Mouse (Mus musculus): ENCODE measurements around the gene Pnpla7. TPM values are rescaled to one million over a fixed set of nuclear protein-coding genes. Genes with fewer than 3 reads are reported as not detected.

The Pnpla7 gene
- polyA plus RNA-seq (2012; fragmentation: generic; extraction: Trizol) = 3.8 TPM
- long read RNA-seq, experiment 1, partial matches to known transcripts = 1 of 1 reads
- long read RNA-seq, experiment 1, other reads (novel, unspliced or antisense) = 0 of 1 reads
- long read RNA-seq, experiment 2, full-length matches to known transcripts = 10 of 20 reads
- long read RNA-seq, experiment 2, partial matches to known transcripts = 1 of 20 reads
- long read RNA-seq, experiment 2, other reads (novel, unspliced or antisense) = 9 of 20 reads

GRCm38 (mm10) chr2:24975704-24976297 is at the start of gene Pnpla7:
TSS of gene Pnpla7 (plus strand) at chr2:24976033.
- H3K79me2 ChIP-seq (ENCODE audit: control insufficient read depth, insufficient read depth) = peaks cover 17% of the 10 kb centered on the region
- TF ChIP-seq MYOD1 (IDR thresholded peaks at IDR 0.05; ENCODE audit: control insufficient read depth, insufficient read length, low read depth) (no peak), USF1 (IDR thresholded peaks at IDR 0.05; ENCODE audit: low read depth) (peak; percentile 88), MAX (IDR thresholded peaks at IDR 0.05) (peak; percentile 78)
- H3K36me3 ChIP-seq (ENCODE audit: control insufficient read depth, insufficient read depth) = peaks cover 24% of the 10 kb centered on the region

GRCm38 (mm10) chr2:24926345-24926964 is 49.4 kb upstream of the Pnpla7 start:
- no peak overlapping the region for H3ac ChIP-seq (ENCODE audit: control insufficient read depth, insufficient read length, low read depth)
- no peak overlapping the region for H3K4me3 ChIP-seq (ENCODE audit: insufficient read depth, poor library complexity, severe bottlenecking)
- H3K27me3 ChIP-seq (ENCODE audit: control insufficient read depth, insufficient read depth, insufficient read length) = no peaks in the 10 kb centered on the region

More at GRCm38 (mm10) chr2:24975704-24976297, at the start of gene Pnpla7:
- H3ac ChIP-seq (ENCODE audit: control insufficient read depth, insufficient read length, low read depth) = peak within 1 kb of the TSS; percentile 68
- peak within 1 kb of the TSS; percentile 87 for H3K4me3 ChIP-seq (ENCODE audit: insufficient read depth, poor library complexity, severe bottlenecking)
- H3K27me3 ChIP-seq (ENCODE audit: control insufficient read depth, insufficient read depth, insufficient read length) = no peaks in the 10 kb centered on the region
- H3K79me3 ChIP-seq (ENCODE audit: low read depth) = peaks cover 12% of the 10 kb centered on the region

GRCm38 (mm10) chr2:24926965-24927358 is 48.9 kb upstream of the Pnpla7 start:
- Histone ChIP-seq H3K79me3 (ENCODE audit: low read depth) (no peaks in the 10 kb centered on the region), H3K4me3 (ENCODE audit: insufficient read depth, poor library complexity, severe bottlenecking) (no peak overlapping the region), H3ac (ENCODE audit: control insufficient read depth, insufficient read length, low read depth) (no peak overlapping the region), H3K79me2 (ENCODE audit: control insufficient read depth, insufficient read depth) (no peaks in the 10 kb centered on the region), H3K27me3 (ENCODE audit: control insufficient read depth, insufficient read depth, insufficient read length) (no peaks in the 10 kb centered on the region), H3K36me3 (ENCODE audit: control insufficient read depth, insufficient read depth) (no peaks in the 10 kb centered on the region)
- TF ChIP-seq CEBPB (IDR thresholded peaks at IDR 0.05; ENCODE audit: low read depth) (no peak), USF1 (IDR thresholded peaks at IDR 0.05; ENCODE audit: low read depth) (no peak), CTCF (IDR thresholded peaks at IDR 0.05; ENCODE audit: control insufficient read depth, insufficient read depth, insufficient read length) (no peak), FOSL1 (IDR thresholded peaks at IDR 0.05; ENCODE audit: insufficient read depth, low read length, poor library complexity, severe bottlenecking) (no peak), MYOG (IDR thresholded peaks at IDR 0.05; ENCODE audit: control insufficient read depth, extremely low read depth, insufficient read length) (no peak), MYOD1 (IDR thresholded peaks at IDR 0.05; ENCODE audit: control insufficient read depth, insufficient read length, low read depth) (no peak), MAX (IDR thresholded peaks at IDR 0.05) (no peak)

More at GRCm38 (mm10) chr2:24926345-24926964, 49.4 kb upstream of the Pnpla7 start:
- no peaks in the 10 kb centered on the region for H3K79me2 ChIP-seq (ENCODE audit: control insufficient read depth, insufficient read depth)
- H3K36me3 ChIP-seq (ENCODE audit: control insufficient read depth, insufficient read depth) = no peaks in the 10 kb centered on the region
- TF ChIP-seq CTCF (IDR thresholded peaks at IDR 0.05; ENCODE audit: control insufficient read depth, insufficient read depth, insufficient read length) (no peak), FOSL1 (IDR thresholded peaks at IDR 0.05; ENCODE audit: insufficient read depth, low read length, poor library complexity, severe bottlenecking) (no peak), MAX (IDR thresholded peaks at IDR 0.05) (no peak), USF1 (IDR thresholded peaks at IDR 0.05; ENCODE audit: low read depth) (no peak), CEBPB (IDR thresholded peaks at IDR 0.05; ENCODE audit: low read depth) (no peak), MYOD1 (IDR thresholded peaks at IDR 0.05; ENCODE audit: control insufficient read depth, insufficient read length, low read depth) (no peak), MYOG (IDR thresholded peaks at IDR 0.05; ENCODE audit: control insufficient read depth, extremely low read depth, insufficient read length) (no peak)
- no peaks in the 10 kb centered on the region for H3K79me3 ChIP-seq (ENCODE audit: low read depth)

GRCm38 (mm10) chr2:24927810-24928479 is 47.9 kb upstream of the Pnpla7 start:
- Histone ChIP-seq H3K79me2 (ENCODE audit: control insufficient read depth, insufficient read depth) (no peaks in the 10 kb centered on the region), H3K27me3 (ENCODE audit: control insufficient read depth, insufficient read depth, insufficient read length) (no peaks in the 10 kb centered on the region), H3K4me3 (ENCODE audit: insufficient read depth, poor library complexity, severe bottlenecking) (no peak overlapping the region), H3K79me3 (ENCODE audit: low read depth) (no peaks in the 10 kb centered on the region), H3ac (ENCODE audit: control insufficient read depth, insufficient read length, low read depth) (no peak overlapping the region), H3K36me3 (ENCODE audit: control insufficient read depth, insufficient read depth) (no peaks in the 10 kb centered on the region)
- TF ChIP-seq CEBPB (IDR thresholded peaks at IDR 0.05; ENCODE audit: low read depth) = no peak
- no peak for TF ChIP-seq MYOG (IDR thresholded peaks at IDR 0.05; ENCODE audit: control insufficient read depth, extremely low read depth, insufficient read length)
- TF ChIP-seq MAX (IDR thresholded peaks at IDR 0.05) = no peak
- TF ChIP-seq USF1 (IDR thresholded peaks at IDR 0.05; ENCODE audit: low read depth) = no peak
- TF ChIP-seq MYOD1 (IDR thresholded peaks at IDR 0.05; ENCODE audit: control insufficient read depth, insufficient read length, low read depth) = no peak
- TF ChIP-seq CTCF (IDR thresholded peaks at IDR 0.05; ENCODE audit: control insufficient read depth, insufficient read depth, insufficient read length) = no peak
- TF ChIP-seq FOSL1 (IDR thresholded peaks at IDR 0.05; ENCODE audit: insufficient read depth, low read length, poor library complexity, severe bottlenecking) = no peak

DNA sequence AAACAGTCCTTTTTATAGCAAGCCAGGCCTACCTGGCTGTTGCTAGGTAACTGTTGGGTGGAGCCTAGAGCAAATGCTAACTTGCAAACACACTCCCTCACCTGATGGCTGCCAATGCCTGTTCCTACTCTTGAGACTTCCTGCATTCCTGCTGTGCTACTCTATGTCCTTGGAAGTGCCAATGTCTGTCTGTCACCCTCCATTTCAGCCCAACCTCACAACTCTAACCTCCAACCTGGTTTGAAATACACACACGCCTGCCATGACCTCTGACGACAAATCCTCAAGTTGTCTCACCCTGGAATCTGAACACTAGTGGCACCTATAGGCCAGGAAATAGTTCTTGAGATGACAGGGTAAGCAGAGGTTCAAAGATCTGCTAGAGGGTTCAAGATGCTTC is 46.7 kb upstream of the Pnpla7 start:
- Histone ChIP-seq H3K27me3 (ENCODE audit: control insufficient read depth, insufficient read depth, insufficient read length) (no peaks in the 10 kb centered on the region), H3K4me3 (ENCODE audit: insufficient read depth, poor library complexity, severe bottlenecking) (no peak overlapping the region), H3K79me3 (ENCODE audit: low read depth) (no peaks in the 10 kb centered on the region), H3K36me3 (ENCODE audit: control insufficient read depth, insufficient read depth) (no peaks in the 10 kb centered on the region), H3ac (ENCODE audit: control insufficient read depth, insufficient read length, low read depth) (no peak overlapping the region), H3K79me2 (ENCODE audit: control insufficient read depth, insufficient read depth) (no peaks in the 10 kb centered on the region)
- TF ChIP-seq CTCF (IDR thresholded peaks at IDR 0.05; ENCODE audit: control insufficient read depth, insufficient read depth, insufficient read length) (no peak), MYOD1 (IDR thresholded peaks at IDR 0.05; ENCODE audit: control insufficient read depth, insufficient read length, low read depth) (no peak), MYOG (IDR thresholded peaks at IDR 0.05; ENCODE audit: control insufficient read depth, extremely low read depth, insufficient read length) (no peak), MAX (IDR thresholded peaks at IDR 0.05) (no peak), FOSL1 (IDR thresholded peaks at IDR 0.05; ENCODE audit: insufficient read depth, low read length, poor library complexity, severe bottlenecking) (no peak)
